Mouse (Mus musculus) MEL (cell line): ENCODE data around the gene Edil3.

Source experiments
- CTCF ChIP-seq, 3 experiments: IDR thresholded peaks in 2 of 3; conservative IDR thresholded peaks in 1 of 3; 2 replicates each; pipeline ENCODE4 v1.5.1; 2011 to 2012; ENCODE audit warnings: low read length in 3 of 3, low read depth in 2 of 3, mild to moderate bottlenecking in 2 of 3, improper control_type of control experiment in 1 of 3, inconsistent platforms in 1 of 3, mixed read lengths in 1 of 3, moderate library complexity in 1 of 3; ENCODE audit not compliant: control insufficient read depth in 1 of 3, insufficient read depth in 1 of 3, poor library complexity in 1 of 3, severe bottlenecking in 1 of 3
- GABPA ChIP-seq: IDR thresholded peaks from 2 replicates; pipeline ENCODE4 v1.6.1; 2012; ENCODE audit warnings: low read depth, mild to moderate bottlenecking, inconsistent platforms, low read length, improper control_type of control experiment, moderate library complexity
- HCFC1 ChIP-seq: IDR thresholded peaks from 2 replicates; pipeline ENCODE4 v1.6.1; 2012; ENCODE audit warnings: low read depth, mild to moderate bottlenecking, inconsistent platforms, low read length, improper control_type of control experiment, moderate library complexity
- KAT2A ChIP-seq: conservative IDR thresholded peaks from 2 replicates; pipeline ENCODE4 v1.6.1; 2012; ENCODE audit warnings: low read depth, low read length, improper control_type of control experiment, inconsistent platforms
- MYC ChIP-seq: IDR thresholded peaks from 2 replicates; pipeline ENCODE4 v1.6.1; 2011; ENCODE audit warnings: low read depth, mild to moderate bottlenecking, low read length, improper control_type of control experiment, moderate library complexity
- SIN3A ChIP-seq: IDR thresholded peaks from 2 replicates; pipeline ENCODE4 v1.6.1; 2012; ENCODE audit warnings: low read length, improper control_type of control experiment, inconsistent platforms
- ZC3H11A ChIP-seq: IDR thresholded peaks from 2 replicates; pipeline ENCODE4 v1.6.1; 2012; ENCODE audit warnings: low read depth, mild to moderate bottlenecking, inconsistent platforms, low read length, improper control_type of control experiment

DNA sequence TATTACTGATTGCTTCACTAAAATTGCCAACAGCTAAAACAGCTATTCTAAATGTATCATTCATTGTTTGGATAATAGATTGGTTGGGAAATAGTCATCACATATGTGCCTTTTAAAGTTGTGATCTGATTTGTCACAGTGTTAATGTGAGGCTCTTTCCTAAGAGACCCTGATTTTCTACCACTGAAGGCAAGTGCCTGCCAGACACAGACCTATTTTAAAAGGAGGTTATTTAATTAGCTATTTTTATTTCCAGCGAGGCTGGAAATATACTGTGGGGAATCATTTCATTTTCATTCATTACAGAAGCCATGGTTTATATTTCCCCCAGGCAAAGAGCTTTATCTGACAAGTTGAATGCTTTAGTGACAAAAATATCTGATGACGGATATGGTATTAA lies 296.3 kb downstream of the Edil3 start:
- TF ChIP-seq MYC (no peak), GABPA (no peak), CTCF (IDR thresholded peaks at IDR 0.05 in 2 of 3, conservative IDR thresholded peaks at IDR 0.05 in 1 of 3; ENCODE audit: control insufficient read depth in 1 of 3, insufficient read depth in 1 of 3, low read depth in 2 of 3, low read length in 3 of 3, poor library complexity in 1 of 3, severe bottlenecking in 1 of 3) (no peak), KAT2A (no peak), HCFC1 (no peak), SIN3A (no peak), ZC3H11A (no peak)
